Mouse (Mus musculus): ENCODE data around the gene Vamp9. TPM values are rescaled to one million over a fixed set of nuclear protein-coding genes. Genes with fewer than 3 reads are reported as not detected.

Gene Vamp9
- polyA plus RNA-seq, 1 experiment from 2014 or later, result not detected

- H3K36me3 ChIP-seq (replicated peaks), result peaks cover 74% of the 10 kb centered on the region
These were observed 52.6 kb downstream of the Vamp9 start for GRCm38 (mm10) chr5:99958666-99959065.

DNA sequence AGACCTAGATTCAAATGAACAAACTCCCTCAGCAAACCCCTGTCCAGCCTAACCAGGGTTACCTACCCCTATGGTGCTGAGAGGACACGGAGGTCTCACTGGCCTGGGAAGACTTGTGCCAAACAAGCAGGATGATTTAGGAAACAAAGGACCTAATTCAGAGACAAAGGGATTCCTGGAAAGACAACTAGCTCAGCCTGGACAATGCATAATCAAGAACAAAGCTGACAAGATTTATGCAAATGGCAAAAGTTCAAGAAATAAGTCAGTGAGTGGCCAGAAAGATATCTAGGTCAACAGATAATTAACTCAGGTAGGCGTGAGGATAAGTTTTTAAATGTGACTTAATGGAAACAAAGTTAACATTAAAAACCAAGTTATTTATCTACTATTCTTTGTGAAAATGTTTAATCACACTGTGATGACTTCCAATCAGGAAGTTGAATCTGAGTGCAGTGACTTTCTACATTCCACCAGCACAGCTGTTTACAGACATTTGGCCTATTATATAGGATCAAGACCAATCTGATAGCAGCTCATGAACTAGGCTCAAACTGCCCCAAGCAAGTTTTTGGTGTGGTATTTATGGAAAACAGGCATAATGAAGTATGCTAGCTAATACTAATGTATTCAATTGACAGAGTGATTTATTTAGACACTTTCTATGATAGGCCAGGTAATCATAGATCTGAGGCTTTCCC, 53.3 kb downstream of the Vamp9 start:
- Histone ChIP-seq H3K27ac (replicated peaks) (no peak overlapping the region), H3K27me3 (replicated peaks; ENCODE audit: low read depth, poor library complexity, severe bottlenecking) (no peaks in the 10 kb centered on the region), H3K4me3 (no peak overlapping the region), H3K9me3 (no peaks in the 10 kb centered on the region), H3K36me3 (replicated peaks) (peaks cover 77% of the 10 kb centered on the region), H3K4me1 (no peaks in the 10 kb centered on the region)
- DNase-seq (ENCODE audit: low spot score), result peak; percentile 8
- WGBS, result 82% methylated on average over 2 of the region's 2 CpGs

More at GRCm38 (mm10) chr5:99958666-99959065, 52.6 kb downstream of the Vamp9 start:
- Histone ChIP-seq H3K9me3 (no peaks in the 10 kb centered on the region), H3K4me3 (no peak overlapping the region), H3K27me3 (replicated peaks; ENCODE audit: low read depth, poor library complexity, severe bottlenecking) (no peaks in the 10 kb centered on the region), H3K4me1 (peaks cover 2% of the 10 kb centered on the region; the same call in 1 of the 2 replicates), H3K27ac (replicated peaks) (no peak overlapping the region)
- no peak for DNase-seq (ENCODE audit: low spot score)
- WGBS, result 94% methylated on average over 1 of the region's 1 CpGs

GRCm38 (mm10) chr5:99959960-99960359, 53.9 kb downstream of the Vamp9 start:
- WGBS, result 89% methylated on average over 2 of the region's 2 CpGs
- no peaks in the 10 kb centered on the region for H3K9me3 ChIP-seq

GRCm38 (mm10) chr5:99973941-99974340, 67.9 kb downstream of the Vamp9 start:
- Histone ChIP-seq H3K4me3 (peak overlapping the region; percentile 25; the same call in 1 of the 2 replicates), H3K27me3 (replicated peaks; ENCODE audit: low read depth, poor library complexity, severe bottlenecking) (no peaks in the 10 kb centered on the region), H3K4me1 (peaks cover 28% of the 10 kb centered on the region), H3K9me3 (no peaks in the 10 kb centered on the region), H3K36me3 (replicated peaks) (peaks cover 71% of the 10 kb centered on the region), H3K27ac (replicated peaks) (no peak overlapping the region)
- WGBS, result 37% methylated on average over 2 of the region's 2 CpGs
- no peak for DNase-seq (ENCODE audit: low spot score)

More at GRCm38 (mm10) chr5:99959960-99960359, 53.9 kb downstream of the Vamp9 start:
- H3K27me3 ChIP-seq (replicated peaks; ENCODE audit: low read depth, poor library complexity, severe bottlenecking), result no peaks in the 10 kb centered on the region
- H3K4me1 ChIP-seq, result no peaks in the 10 kb centered on the region
- H3K4me3 ChIP-seq, result no peak overlapping the region
- H3K36me3 ChIP-seq (replicated peaks), result peaks cover 83% of the 10 kb centered on the region
- no peak overlapping the region for H3K27ac ChIP-seq (replicated peaks)
- peak; percentile 1 for DNase-seq (ENCODE audit: low spot score)

GRCm38 (mm10) chr5:99975061-99975460, 69.0 kb downstream of the Vamp9 start:
- no peaks in the 10 kb centered on the region for H3K9me3 ChIP-seq
- H3K4me3 ChIP-seq, result peak overlapping the region; percentile 97
- WGBS, result 78% methylated on average over 4 of the region's 4 CpGs

DNA sequence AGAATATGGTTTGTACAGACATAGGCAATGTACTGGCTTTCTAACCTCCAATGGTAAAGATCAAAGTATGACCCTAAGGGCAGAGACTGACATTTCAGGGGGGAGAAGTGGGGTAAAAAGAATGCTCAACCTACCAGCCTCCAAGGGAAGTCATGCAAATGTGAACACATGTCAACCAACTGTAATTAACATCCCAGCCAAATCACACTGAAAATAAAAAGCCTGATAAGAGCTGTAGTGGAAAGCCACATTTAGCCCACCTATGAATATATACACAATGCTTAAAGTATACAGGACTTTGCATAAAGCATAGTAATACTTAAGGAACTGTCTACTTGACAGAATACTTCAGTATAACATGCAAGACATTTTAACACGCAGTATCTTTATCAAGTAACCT, 69.7 kb downstream of the Vamp9 start:
- no peak for DNase-seq (ENCODE audit: low spot score)
- H3K27me3 ChIP-seq (replicated peaks; ENCODE audit: low read depth, poor library complexity, severe bottlenecking), result no peaks in the 10 kb centered on the region
- H3K4me3 ChIP-seq, result peak overlapping the region; percentile 97
- peaks cover 58% of the 10 kb centered on the region for H3K36me3 ChIP-seq (replicated peaks)
- H3K4me1 ChIP-seq, result peaks cover 33% of the 10 kb centered on the region
- WGBS, result 85% methylated on average over 1 of the region's 1 CpGs
- peaks cover 2% of the 10 kb centered on the region; the same call in 1 of the 2 replicates for H3K9me3 ChIP-seq
- H3K27ac ChIP-seq (replicated peaks), result no peak overlapping the region

More at GRCm38 (mm10) chr5:99975061-99975460, 69.0 kb downstream of the Vamp9 start:
- peaks cover 33% of the 10 kb centered on the region for H3K4me1 ChIP-seq
- no peak for DNase-seq (ENCODE audit: low spot score)
- H3K27me3 ChIP-seq (replicated peaks; ENCODE audit: low read depth, poor library complexity, severe bottlenecking), result no peaks in the 10 kb centered on the region
- peaks cover 61% of the 10 kb centered on the region for H3K36me3 ChIP-seq (replicated peaks)
- no peak overlapping the region for H3K27ac ChIP-seq (replicated peaks)

DNA sequence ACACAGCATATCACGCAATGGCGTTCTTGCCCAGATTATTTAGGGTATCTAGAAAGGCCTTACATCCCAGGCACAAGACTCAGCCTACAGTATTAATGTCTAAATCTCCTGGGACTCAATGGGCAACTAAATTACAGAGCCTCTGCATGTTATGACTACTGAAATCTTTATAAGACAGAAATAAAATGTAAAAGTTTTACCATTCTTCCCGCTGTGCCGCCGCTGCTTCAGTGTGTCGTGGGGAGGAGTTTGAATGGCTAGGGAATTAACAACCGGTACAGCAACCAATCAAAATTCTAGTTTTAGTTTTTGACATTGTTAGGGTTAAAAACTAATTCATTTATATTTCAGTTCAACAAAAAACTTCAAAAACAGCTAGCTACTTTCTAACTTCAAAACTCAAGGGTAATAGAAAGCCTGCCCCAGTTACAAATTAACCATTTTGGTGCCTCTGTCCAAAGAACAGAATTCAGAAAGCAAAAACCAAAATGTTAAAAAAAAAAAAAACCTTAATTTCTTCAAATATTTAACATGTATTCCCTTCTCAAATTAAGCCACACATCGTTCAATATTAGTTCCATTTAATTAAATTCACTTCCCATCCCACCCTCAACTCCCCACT, 70.4 kb downstream of the Vamp9 start:
- 33% methylated on average over 8 of the region's 8 CpGs for WGBS
- no peaks in the 10 kb centered on the region for H3K27me3 ChIP-seq (replicated peaks; ENCODE audit: low read depth, poor library complexity, severe bottlenecking)
- peak overlapping the region; percentile 97 for H3K4me3 ChIP-seq
- peaks cover 33% of the 10 kb centered on the region for H3K4me1 ChIP-seq
- DNase-seq (ENCODE audit: low spot score), result no peak
- peak overlapping the region; percentile 100 for H3K27ac ChIP-seq (replicated peaks)
- peaks cover 2% of the 10 kb centered on the region; the same call in 1 of the 2 replicates for H3K9me3 ChIP-seq
- H3K36me3 ChIP-seq (replicated peaks), result peaks cover 53% of the 10 kb centered on the region

GRCm38 (mm10) chr5:99977516-99978301, 71.7 kb downstream of the Vamp9 start:
- Histone ChIP-seq H3K4me1 (peaks cover 33% of the 10 kb centered on the region), H3K36me3 (replicated peaks) (peaks cover 40% of the 10 kb centered on the region), H3K4me3 (peak overlapping the region; percentile 97), H3K9me3 (peaks cover 2% of the 10 kb centered on the region; the same call in 1 of the 2 replicates), H3K27me3 (replicated peaks; ENCODE audit: low read depth, poor library complexity, severe bottlenecking) (no peaks in the 10 kb centered on the region), H3K27ac (replicated peaks) (peak overlapping the region; percentile 100)
- WGBS, result 2% methylated on average over 47 of the region's 50 CpGs
- DNase-seq (ENCODE audit: low spot score), result peak; percentile 90

- Histone ChIP-seq H3K4me1 (peaks cover 29% of the 10 kb centered on the region), H3K36me3 (replicated peaks) (peaks cover 29% of the 10 kb centered on the region), H3K9me3 (peaks cover 2% of the 10 kb centered on the region; the same call in 1 of the 2 replicates), H3K27me3 (replicated peaks; ENCODE audit: low read depth, poor library complexity, severe bottlenecking) (no peaks in the 10 kb centered on the region), H3K4me3 (peak within 1 kb of the TSS; percentile 97), H3K27ac (replicated peaks) (peak within 1 kb of the TSS; percentile 100)
- WGBS, result under 1% methylated on average over 97 of the region's 97 CpGs
- peak; percentile 99 for DNase-seq (ENCODE audit: low spot score)
These were observed 72.8 kb downstream of the Vamp9 start, which contains the start of the genes Hnrnpd and 4930524J08Rik for GRCm38 (mm10) chr5:99978699-99979442. Hnrnpd (minus strand) TSS chr5:99978938. 4930524J08Rik (plus strand) TSS chr5:99979061.

- Histone ChIP-seq H3K4me3 (no peak overlapping the region), H3K9me3 (peaks cover 2% of the 10 kb centered on the region; the same call in 1 of the 2 replicates), H3K4me1 (peaks cover 5% of the 10 kb centered on the region), H3K27ac (replicated peaks) (no peak overlapping the region), H3K36me3 (replicated peaks) (peaks cover 6% of the 10 kb centered on the region), H3K27me3 (replicated peaks; ENCODE audit: low read depth, poor library complexity, severe bottlenecking) (no peaks in the 10 kb centered on the region)
- DNase-seq (ENCODE audit: low spot score), result no peak
- WGBS, result 92% methylated on average over 9 of the region's 9 CpGs
These were observed 77.5 kb downstream of the Vamp9 start for GRCm38 (mm10) chr5:99983452-99984061.

- H3K9me3 ChIP-seq, result no peaks in the 10 kb centered on the region
These were observed 88.1 kb downstream of the Vamp9 start for GRCm38 (mm10) chr5:99994166-99994565.

More at GRCm38 (mm10) chr5:99994166-99994565, 88.1 kb downstream of the Vamp9 start:
- H3K27ac ChIP-seq (replicated peaks), result no peak overlapping the region
- 78% methylated on average over 3 of the region's 3 CpGs for WGBS
- H3K4me3 ChIP-seq, result no peak overlapping the region
- no peak for DNase-seq (ENCODE audit: low spot score)
- H3K4me1 ChIP-seq, result no peaks in the 10 kb centered on the region
- H3K27me3 ChIP-seq (replicated peaks; ENCODE audit: low read depth, poor library complexity, severe bottlenecking), result no peaks in the 10 kb centered on the region
- H3K36me3 ChIP-seq (replicated peaks), result no peaks in the 10 kb centered on the region
